Mouse (Mus musculus) heart, postnatal 36 days (tissue): ENCODE measurements around the gene Mettl2. TPM values are rescaled to one million over a fixed set of nuclear protein-coding genes. Genes with fewer than 3 reads are reported as not detected.
"Not testable (repeated sequence)": the region's sequence is repeated elsewhere in the genome, so short reads cannot be mapped to it uniquely, and the experiment has no call there.

Experiments
- DNase-seq, 2 experiments: peaks; one replicate each; pipeline ENCODE4 v3.0.0; 2021 to 2022
- intact Hi-C: fragments of 180-260 bp; cut with DNase I; formaldehyde crosslinking; loops from one replicate; pipeline ENCODE4 v1.15.1; 2025
- total RNA-seq, 2 experiments: library from RNA; stranded (reverse); gene quantifications; 2 replicates each; pipeline ENCODE4 v1.2.3; 2021

Gene Mettl2
- 10 to 100 TPM; 10.9 to 11.2 TPM for total RNA-seq

GRCm38 (mm10) chr11:105125735-105126519 lies at the start of gene Mettl2:
Mettl2 (plus strand) TSS chr11:105126425.
- DNase-seq: peak; percentile 80 to 84

GRCm38 (mm10) chr11:105112448-105112847 lies 13.8 kb upstream of the Mettl2 start:
- DNase-seq, intact Hi-C loops: not testable (repeated sequence)

More at GRCm38 (mm10) chr11:105125735-105126519, at the start of gene Mettl2:
- intact Hi-C loops: loop anchor here (2.0 to 10.0 kb wide), 2 partner anchors 55 to 109 kb away; no protein-coding TSS in a partner anchor

- no peak for DNase-seq
- intact Hi-C loops: no loop called here
Measured at GRCm38 (mm10) chr11:105117814-105118213, 8.4 kb upstream of the Mettl2 start.

- no peak for DNase-seq
- intact Hi-C loops: loop anchor here (5.0 to 10.0 kb wide), 2 partner anchors 114 to 528 kb away; no protein-coding TSS in a partner anchor
Measured at GRCm38 (mm10) chr11:105120551-105121061, 5.6 kb upstream of the Mettl2 start.

GRCm38 (mm10) chr11:105121792-105122191 lies 4.4 kb upstream of the Mettl2 start:
- intact Hi-C loops: loop anchor here (5.0 to 10.0 kb wide), 2 partner anchors 113 to 529 kb away; no protein-coding TSS in a partner anchor
- DNase-seq: not testable (repeated sequence)

GRCm38 (mm10) chr11:105123986-105124385 lies 2.2 kb upstream of the Mettl2 start:
- DNase-seq: peak; percentile 26 to 30
- intact Hi-C loops: loop anchor here (5.0 to 10.0 kb wide), 2 partner anchors 111 to 532 kb away; no protein-coding TSS in a partner anchor

GRCm38 (mm10) chr11:105126520-105127029 lies 350 bp downstream of the Mettl2 start:
- intact Hi-C loops: loop anchor here (2.0 to 10.0 kb wide), 2 partner anchors 54 to 108 kb away; no protein-coding TSS in a partner anchor
- DNase-seq: no peak

- intact Hi-C loops: no loop called here
- no peak for DNase-seq
Measured at GRCm38 (mm10) chr11:105135692-105136091, 9.5 kb downstream of the Mettl2 start.

GRCm38 (mm10) chr11:105137255-105137654 lies 11.0 kb downstream of the Mettl2 start:
- not testable (repeated sequence) for DNase-seq

GRCm38 (mm10) chr11:105140512-105140911 lies 14.3 kb downstream of the Mettl2 start:
- DNase-seq, intact Hi-C loops: not testable (repeated sequence)

More at GRCm38 (mm10) chr11:105137255-105137654, 11.0 kb downstream of the Mettl2 start:
- intact Hi-C loops: not testable (repeated sequence)

- intact Hi-C loops: no loop called here
- DNase-seq: no peak
Measured at GRCm38 (mm10) chr11:105141115-105141514, 14.9 kb downstream of the Mettl2 start.

- intact Hi-C loops: no loop called here
Measured at GRCm38 (mm10) chr11:105143564-105143963, 17.3 kb downstream of the Mettl2 start.

GRCm38 (mm10) chr11:105144084-105144483 lies 17.9 kb downstream of the Mettl2 start:
- intact Hi-C loops: no loop called here
- DNase-seq: no peak

More at GRCm38 (mm10) chr11:105143564-105143963, 17.3 kb downstream of the Mettl2 start:
- DNase-seq: no peak

- DNase-seq: no peak
- intact Hi-C loops: no loop called here
Measured at GRCm38 (mm10) chr11:105144508-105145210, 18.4 kb downstream of the Mettl2 start.

- DNase-seq: no peak
- intact Hi-C loops: no loop called here
Measured at GRCm38 (mm10) chr11:105145211-105145610, 19.0 kb downstream of the Mettl2 start.

GRCm38 (mm10) chr11:105146593-105146992 lies 20.4 kb downstream of the Mettl2 start, which contains the start of gene Gm10842:
Gm10842 (plus strand) TSS chr11:105146893.
- intact Hi-C loops: no loop called here
- no peak for DNase-seq

GRCm38 (mm10) chr11:105149353-105149752 lies 23.1 kb downstream of the Mettl2 start:
- DNase-seq: no peak
- intact Hi-C loops: no loop called here

GRCm38 (mm10) chr11:105149766-105150165 lies 23.5 kb downstream of the Mettl2 start:
- DNase-seq: no peak
- intact Hi-C loops: no loop called here

- intact Hi-C loops: no loop called here
- no peak for DNase-seq
Measured at GRCm38 (mm10) chr11:105150691-105151090, 24.5 kb downstream of the Mettl2 start.

- DNase-seq: no peak
- intact Hi-C loops: no loop called here
Measured at GRCm38 (mm10) chr11:105151226-105152016, 25.2 kb downstream of the Mettl2 start.
